Mouse (Mus musculus): ENCODE results near the gene Ehhadh.
"Not testable (repeated sequence)": the region's sequence is repeated elsewhere in the genome, so short reads cannot be mapped to it uniquely, and the experiment has no call there.

Gene Ehhadh

DNA sequence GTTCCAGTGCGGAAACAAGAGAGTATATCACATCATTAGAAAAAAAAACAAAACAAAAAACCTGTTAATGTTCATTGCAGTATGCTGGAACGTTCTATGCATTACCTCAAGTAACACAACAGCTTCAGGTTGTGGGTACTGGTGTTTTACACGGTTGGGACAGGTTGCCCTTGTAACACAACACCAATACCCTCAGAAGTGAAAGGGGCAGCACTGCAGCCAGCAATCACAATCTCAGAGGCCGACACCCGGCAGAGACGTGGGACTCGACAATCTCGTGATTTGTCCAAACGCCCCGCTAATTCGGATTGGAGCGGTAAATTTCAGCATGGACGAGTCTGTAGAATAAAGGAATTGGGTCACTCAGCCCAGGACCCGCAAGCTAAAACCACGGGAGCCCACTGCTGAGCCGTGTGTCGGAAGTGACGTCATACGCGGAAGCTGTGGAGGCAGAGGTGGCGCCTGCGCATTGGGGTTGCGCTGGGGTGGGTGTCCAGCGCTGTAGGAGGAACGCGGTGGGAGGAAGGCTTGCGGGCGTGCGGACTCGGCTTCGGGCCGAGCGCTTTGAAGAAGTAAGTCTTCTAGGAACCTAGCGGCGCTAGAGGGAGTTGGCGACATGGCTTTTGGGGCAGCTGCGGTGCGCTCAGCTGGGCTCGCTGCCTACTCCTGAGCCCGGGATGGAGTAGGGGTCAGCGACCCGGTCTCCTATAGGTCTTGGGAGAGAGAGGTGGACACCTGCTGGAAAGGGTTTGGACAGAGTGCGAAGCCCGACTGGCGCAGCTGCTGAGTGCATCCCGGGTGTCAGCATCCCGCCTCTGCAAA lies 6.5 kb upstream of the Ehhadh start, which contains the start of gene Map3k13:
Gene Map3k13 (plus strand): TSS at position 472 of the 822 bp plus-strand sequence.
- DNase-seq: peak; percentile 93 to 94

DNA sequence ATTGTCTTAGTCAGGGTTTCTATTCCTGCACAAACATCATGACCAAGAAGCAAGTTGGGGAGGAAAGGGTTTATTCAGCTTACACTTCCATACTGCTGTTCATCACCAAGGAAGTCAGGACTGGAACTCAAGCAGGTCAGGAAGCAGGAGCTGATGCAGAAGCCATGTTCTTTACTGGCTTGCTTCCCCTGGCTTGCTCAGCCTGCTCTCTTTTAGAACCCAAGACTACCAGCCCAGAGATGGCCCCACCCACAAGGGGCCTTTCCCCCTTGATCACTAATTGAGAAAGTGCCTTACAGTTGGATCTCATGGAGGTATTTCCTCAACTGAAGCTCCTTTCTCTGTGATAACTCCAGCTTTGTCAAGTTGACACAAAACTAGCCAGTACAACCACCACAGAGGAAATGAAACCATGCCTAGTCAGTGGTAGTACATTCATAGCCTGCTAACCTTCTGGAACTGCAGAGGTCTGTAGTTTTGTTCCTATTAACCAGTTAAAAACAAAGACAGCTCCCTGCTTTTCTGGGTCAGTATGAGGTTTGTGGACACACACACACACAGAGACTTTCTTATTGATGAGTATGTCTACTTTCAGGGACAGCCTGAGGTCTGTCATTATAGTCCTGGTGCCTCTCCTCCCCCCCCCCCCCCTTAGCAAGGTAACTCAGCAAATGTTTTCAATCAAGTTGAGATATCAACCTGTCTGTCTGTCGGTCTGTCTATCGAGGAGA lies 5.6 kb upstream of the Ehhadh start:
- DNase-seq: not testable (repeated sequence)

DNA sequence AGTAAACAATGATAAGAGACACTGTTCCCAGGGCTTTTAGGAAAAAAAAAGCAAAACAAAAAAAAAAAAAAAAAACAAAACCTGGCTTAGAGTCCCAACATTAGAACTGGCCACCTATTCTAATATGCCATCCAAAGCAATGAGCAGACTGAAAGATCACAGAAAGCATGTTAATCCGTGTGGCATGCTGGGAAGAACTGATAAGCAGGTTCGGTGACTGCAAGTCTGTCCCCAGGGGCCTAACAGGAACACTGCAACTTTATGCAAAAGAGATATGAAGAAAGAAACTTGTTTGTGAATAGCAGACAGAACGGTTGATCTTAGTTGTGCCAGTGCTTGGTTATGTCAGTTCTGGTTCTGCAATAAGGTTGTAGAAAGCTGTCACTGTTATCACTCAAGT lies 4.2 kb upstream of the Ehhadh start:
- DNase-seq: no peak

DNA sequence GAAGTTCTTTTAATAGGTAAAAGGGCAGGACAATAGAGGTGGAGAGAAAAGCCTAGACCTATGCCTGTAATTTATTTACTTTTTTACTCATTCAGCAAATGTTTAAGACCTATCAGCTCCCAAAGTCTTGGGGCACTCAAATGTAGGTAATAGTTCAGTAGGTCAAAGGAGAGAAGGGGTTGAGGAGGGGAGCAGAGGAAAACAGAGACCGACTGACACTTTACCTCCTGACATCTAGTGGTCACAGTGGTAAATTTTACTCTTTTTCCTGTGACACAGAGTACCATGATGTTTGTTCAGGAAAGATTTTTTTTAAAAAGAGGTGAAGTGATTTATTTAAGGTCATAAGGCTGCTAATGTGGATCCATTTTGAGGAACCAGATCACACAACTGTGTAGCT lies 2.9 kb upstream of the Ehhadh start:
- DNase-seq: no peak

DNA sequence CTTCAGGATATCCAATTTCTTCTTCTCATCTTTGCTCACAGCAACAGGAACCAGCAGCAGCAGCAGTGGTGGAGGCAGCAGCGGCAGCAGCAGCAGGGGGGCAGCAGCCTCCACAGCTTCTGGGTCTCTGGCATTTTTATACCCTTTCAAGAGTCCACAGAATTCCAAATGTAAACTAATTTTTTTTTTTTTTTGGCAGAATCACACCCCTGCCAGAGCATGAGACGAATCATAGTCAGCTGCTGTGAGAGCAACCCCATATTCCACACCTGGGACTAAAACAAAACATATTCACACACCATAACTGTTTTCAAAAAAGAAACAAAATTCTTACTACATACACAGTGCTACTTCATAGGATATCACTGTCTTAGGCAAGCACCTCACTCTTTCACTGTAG lies 1.6 kb upstream of the Ehhadh start:
- no peak for DNase-seq

DNA sequence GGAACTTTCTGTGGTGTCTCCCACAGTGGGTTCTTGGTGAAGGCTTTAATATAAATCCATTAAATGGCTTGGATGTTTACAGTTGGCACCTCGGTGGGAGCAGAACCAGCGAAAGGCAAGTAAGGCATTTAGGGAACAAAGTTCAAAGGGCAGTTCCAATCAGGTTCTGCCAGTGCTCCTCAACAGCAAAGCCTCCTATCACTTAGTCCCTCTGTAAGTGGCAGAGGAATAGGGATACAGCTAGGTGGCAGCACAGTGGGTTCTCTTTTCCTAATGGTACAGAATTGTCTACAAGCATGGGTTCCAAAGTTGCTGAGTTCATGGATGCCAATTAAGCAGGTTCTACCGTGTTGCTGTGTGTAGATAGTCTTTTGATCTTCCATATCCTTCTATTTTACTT lies 974 bp upstream of the Ehhadh start:
- DNase-seq: no peak

DNA sequence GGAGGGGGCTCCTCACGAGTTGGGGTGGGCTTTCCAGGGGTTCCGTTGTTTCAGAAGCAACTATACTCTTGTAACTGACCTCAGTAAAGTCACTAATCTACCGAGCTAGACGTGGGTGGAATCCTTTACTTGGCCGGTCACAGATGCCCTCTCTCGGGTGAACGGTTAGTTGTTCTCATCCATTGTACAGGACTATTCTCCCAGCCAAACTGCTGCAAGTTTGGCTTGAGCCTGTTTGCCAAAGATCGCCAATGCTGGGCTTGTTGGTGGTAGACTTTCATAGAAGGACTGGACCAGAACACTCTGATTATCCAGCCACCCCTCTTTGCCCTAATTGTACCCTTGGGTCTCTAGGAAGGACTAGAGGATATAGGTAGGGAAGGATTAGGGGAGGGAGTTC lies 1.3 kb downstream of the Ehhadh start:
- DNase-seq: no peak

DNA sequence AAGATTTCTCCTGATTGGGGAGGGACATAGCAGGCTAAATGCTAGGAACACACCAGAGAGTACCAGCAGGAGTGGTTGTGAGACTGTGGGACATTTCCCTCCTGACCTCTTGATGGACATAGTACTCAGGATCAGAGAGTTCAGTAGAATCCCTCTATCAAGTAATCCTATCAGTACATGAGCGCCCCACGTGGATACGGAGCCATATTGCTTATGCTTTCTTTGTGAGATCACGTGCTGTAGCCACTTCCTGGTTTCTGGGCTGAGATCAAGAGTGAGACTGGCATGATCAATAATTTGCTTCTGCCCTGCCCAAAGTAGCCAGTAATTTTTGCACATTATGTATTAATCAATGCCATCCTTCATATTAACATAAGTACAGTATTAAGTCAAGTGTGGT lies 2.6 kb downstream of the Ehhadh start:
- no peak for DNase-seq

DNA sequence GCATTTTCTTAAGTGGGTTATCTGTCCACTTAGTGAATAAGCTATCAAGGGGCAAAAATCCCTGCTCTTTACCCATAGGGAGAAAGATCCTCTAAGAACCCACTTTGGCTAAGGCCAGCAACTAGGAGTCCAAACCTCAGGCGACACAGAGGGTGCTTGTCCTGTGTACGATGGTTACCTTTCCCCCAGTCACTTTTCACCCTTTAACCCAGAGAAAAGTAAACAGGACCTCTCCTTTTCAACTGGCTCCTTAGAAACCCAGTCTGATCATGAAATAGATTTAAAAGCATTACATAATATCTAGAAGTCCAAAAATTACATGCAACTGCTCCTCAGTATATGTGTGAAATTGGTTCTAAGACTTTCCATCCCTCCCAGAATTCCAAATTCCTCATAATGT lies 4.8 kb downstream of the Ehhadh start:
- no peak for DNase-seq

DNA sequence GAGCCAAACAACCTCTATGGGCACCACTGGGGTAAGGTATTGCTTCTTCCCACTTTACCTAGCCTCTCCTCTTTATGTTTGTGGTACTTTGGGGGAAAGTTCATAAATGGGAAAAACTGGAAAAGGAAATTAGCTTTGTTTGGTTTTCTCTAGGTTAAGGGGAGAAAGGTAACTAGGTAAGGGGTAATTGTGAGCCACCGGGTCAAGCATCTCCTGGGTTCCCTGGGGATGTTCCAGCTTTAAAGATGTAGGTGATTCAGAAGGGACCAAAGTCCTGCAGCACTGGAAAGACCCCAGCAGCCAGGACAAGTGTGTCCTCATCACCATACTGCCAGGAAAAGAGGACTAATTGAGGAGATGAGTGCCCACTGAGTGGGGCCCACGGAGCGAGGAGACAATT lies 5.7 kb downstream of the Ehhadh start:
- no peak for DNase-seq

DNA sequence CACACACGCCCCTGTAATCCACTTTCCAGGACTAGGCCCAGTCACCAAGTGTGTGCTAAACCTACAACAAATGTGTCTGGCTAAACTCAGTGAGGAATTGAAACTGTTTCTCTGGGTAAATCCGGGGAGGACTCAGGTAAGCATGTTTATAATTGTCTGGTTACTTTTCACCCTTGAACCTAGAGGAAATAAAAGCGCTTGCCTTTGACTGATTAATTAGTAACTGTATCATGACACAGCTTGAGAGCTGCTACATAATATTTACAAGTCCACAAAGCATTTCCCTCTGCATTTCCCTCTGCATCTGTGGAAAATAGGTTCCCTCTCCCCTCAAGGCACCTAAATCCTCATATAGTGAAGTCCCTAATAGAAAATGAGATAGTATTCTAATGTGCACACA lies 6.3 kb downstream of the Ehhadh start:
- no peak for DNase-seq

DNA sequence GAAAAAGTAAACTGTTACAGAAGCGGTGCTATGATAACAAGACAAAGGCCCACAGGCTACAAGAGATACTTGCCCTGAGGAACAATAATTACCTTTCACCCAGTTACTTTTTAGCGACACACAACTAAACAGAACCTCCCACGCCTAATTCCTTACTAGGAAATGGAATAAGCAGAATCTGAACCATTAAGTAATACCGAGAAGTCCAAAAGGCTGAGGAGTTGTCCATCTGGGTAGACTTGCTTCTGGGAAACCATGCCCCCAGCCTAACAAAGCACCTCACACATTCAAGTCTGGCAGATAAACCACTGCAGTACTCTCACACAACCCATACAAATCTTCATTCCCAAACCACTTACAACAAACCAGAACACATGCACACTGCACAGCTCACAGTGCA lies 8.5 kb downstream of the Ehhadh start:
- no peak for DNase-seq

DNA sequence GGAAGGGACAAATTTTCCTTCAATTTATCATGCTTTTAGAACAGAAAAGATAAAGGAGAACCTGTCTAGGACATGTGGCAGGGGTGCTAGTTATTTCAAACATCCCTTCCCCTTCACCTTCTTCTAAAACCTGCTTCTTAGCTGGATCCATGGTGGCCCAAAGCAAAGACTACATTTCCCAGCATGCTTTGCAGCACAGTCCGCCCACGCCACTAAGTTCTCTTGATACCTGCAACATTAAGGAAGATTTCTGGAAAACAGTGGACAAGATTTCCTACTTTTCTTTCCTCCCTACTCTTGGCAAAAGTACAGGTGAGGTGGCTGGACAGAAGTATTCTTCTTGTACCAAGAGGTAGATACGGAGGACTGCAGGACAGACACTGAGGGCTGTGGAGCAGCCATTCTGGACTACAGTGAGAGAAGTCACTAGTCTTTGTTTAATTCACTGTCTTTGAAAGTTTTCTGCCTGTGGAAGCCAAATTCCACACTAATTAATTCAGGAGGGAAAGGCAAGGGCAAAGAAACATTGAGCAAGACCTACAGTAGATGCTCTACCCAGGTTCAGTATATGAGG lies 9.2 kb downstream of the Ehhadh start:
- DNase-seq: peak in 1 of 2 experiments; percentile 18

DNA sequence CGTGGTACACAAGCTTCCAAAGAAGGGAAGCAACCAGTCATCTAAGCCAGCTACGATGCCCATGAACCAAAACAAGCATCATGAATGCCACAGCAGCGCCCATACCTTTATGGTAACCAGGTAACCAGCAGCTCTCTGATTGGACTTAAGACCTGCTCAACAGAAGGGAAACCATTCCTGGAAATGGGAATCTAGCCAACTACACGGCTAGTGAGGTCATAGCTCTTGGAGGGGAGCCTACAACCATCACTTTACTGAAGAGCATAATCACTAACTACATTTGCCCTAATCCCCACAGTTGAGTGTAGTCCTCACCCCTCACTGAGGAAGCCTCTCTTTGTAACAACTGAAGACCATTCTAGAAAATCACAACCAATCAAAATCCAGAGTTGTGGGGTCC lies 12.9 kb downstream of the Ehhadh start:
- DNase-seq: no peak

DNA sequence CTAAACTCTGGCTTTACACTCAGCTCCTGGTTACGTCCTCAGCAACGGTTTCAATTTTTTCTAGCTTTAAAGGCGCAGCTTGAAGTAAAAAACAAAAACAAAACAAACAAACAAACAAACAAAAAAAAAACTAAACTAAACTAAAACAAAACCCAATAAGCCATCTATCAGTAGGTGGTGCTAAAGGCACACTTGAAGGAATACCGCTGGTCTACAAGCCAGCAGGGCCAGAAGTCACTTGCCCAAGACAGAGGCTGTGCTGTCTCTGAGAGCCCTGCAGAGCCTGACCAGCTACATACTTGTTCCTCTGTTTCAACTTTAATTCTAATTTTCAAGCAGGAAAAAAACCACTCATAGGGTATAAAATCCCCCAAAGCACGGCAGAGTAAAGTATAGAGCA lies 17.9 kb downstream of the Ehhadh start:
- DNase-seq: peak in 1 of 2 experiments; percentile 13

DNA sequence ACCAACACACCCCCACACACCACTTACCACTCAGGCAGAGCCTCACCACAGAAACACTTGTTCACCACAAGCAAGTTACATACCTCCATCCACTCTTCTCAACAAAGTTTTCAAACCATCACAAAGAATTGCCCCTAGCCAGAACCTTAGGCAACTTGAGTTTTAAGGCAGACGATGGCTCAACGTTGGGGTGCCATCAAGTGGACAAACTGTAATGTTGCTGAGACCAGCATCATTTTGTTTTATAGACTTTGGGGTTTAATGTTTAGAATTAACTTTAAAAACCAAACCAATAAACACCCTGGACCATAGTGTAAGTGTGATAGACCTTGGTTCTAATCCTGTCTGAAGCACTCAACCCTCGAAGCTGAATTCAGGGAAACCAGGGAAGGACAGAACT lies 19.4 kb downstream of the Ehhadh start:
- DNase-seq: no peak

DNA sequence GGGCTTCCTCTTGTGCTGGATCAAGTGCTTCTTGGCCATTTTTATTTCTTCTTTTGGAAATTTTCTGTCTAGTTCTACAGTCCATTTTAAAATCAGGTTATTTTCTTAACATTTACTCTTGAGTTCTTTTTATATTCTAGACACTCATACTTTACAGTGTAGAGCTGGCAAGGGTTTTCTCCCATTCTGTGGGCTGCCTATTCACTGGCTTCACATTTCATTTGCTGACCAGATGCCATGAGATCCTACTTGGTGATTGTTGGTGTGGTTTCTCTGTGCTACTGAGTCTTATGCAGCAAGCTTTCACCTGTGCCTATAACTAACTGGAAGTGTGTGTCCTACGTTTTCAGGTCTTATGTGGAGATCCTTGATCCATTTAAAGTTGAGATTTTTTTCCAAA lies 29.2 kb downstream of the Ehhadh start:
- no peak for DNase-seq

DNA sequence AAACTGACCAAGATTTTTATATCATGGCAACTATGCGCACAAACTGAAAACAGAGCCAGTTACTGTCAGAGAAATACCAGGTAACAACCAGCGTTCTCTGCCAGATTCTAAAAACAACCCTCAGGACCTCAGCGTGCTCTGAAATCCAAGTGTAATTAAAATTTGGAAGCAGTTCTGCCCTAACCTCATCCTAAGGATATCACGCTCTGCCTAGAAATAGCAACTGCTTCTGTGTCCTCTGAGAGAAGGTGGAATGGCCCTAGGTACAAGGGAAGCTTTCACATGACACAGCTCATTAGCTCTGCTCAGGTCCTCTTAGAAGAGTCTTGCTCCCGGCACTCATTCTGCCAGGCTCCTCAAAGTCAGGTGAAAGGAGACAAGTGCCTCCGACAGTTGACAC lies 44.2 kb downstream of the Ehhadh start:
- no peak for DNase-seq

DNA sequence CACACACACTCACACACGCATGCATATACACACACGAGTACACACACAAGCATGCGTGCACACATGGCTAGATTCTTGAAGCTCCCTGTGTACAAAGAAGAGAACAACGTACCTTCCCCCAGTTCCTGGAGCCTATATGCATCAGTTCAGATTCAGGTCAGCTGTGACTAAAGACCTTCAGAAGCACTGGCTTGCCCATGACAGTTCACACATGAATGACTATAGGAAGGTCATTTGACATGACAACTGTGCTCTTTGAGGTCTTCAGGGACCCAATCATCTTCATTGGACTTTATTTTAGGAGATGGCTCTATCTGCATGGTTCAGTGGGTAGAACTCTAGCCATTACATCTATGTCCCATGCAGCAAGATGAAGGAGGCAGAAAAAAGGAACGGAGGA lies 44.7 kb downstream of the Ehhadh start:
- no peak for DNase-seq

DNA sequence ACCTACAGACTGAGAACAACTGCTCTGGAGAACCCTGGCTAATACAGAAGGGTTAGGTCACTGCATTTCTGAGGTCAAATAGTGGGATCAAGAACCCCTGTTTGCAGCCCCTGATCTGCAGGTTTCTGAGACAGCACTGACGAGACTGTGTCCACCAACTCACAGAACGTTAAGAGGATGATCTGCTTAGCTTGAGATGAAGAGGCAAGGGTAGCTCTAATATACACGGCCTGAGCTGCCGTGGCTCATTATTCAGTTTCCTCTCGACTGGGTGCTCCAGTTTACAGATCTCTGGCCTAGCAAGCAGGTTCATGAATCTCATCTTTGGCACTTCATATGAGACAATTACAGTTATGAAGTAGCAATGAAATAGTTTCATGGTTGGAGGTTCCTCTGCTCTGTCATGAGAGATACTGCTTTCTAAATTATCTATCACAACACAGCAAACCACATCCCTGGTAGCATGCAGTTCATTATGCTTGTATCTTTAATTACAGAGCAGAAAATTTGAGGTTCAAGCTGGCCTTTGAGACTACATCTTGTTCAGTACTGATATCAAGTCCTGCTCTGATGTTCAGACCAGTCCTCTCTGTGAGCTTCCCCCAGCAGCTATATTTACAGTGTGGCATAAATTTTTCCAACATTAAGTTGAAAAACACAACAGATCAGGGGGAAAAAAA lies 45.3 kb downstream of the Ehhadh start:
- DNase-seq: no peak

DNA sequence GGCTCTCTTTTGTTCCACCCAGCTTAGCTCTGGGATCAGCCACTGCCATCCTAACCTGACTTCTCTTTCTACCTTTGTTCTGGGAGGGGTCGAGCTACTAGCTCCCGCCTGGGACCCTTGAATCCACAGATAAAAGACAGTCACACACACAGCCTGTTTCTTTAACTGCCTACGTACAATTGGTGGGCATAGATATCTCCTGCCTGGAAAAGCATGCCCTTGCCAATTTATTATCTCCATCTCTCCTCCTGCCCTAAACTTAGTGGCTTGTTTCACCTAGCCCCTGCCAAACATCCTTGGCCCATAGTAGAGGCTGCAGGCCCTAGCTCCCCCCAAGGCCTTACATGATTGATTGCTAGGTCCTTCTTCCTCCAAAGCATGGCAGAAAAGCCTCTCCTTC lies 46.1 kb downstream of the Ehhadh start:
- no peak for DNase-seq

DNA sequence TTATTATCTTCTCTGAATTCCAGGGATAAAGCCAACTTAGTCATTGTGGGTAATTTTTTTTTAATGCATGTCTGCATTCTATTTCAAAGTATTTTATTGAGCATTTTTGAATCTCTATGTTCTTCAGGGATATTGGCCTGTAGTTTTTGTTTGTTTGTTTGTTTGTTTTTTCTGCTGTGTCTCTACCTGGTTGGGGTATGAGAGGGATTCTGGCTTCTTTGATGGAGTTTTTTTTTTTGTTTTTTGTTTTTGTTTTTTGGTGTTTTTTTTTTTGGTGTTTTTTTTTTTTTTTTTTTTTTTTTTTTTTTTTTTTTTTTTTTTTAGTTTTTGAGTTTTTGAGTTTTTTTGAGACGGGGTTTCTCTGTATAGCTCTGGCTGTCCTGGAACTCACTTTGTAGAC lies 52.0 kb downstream of the Ehhadh start:
- DNase-seq: no peak

DNA sequence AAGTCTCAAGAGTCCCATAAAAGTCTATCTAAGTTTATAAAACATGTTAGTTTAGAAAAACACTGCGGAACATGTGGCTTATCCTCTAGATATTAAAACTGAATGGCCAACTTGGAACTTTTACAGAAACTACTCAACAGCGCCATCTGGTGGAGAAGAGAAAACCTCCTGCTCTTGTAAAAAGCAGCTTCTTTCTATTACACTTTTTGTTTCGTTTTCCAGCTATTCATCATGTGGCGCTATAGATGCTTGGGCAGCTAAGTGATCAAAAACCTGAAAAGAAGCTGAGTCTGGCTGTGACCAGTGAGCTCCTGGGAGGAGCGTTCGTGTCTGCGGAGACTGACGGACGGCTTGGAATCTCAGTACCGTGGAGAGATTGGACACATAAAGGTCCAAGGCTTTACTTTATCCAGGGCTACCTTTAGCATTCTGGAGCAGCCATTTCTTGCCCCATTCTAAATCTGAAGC lies 59.7 kb downstream of the Ehhadh start:
- DNase-seq: peak; percentile 27 to 50

All from thymus, postnatal 36 days (tissue).